Mouse (Mus musculus): Measurements from ENCODE around the gene Lif.

GRCm38 (mm10) chr11:4239691-4240090, 17.7 kb upstream of the Lif start:
- TF ChIP-seq TAL1 (IDR thresholded peaks at IDR 0.05; ENCODE audit: low read length) (no peak), GATA1 (IDR thresholded peaks at IDR 0.05; ENCODE audit: low read length) (no peak)
